Mouse (Mus musculus): ENCODE measurements around the gene Ccdc130.
"Not testable (repeated sequence)": the region's sequence is repeated elsewhere in the genome, so short reads cannot be mapped to it uniquely, and the experiment has no call there.

Gene Ccdc130

DNA sequence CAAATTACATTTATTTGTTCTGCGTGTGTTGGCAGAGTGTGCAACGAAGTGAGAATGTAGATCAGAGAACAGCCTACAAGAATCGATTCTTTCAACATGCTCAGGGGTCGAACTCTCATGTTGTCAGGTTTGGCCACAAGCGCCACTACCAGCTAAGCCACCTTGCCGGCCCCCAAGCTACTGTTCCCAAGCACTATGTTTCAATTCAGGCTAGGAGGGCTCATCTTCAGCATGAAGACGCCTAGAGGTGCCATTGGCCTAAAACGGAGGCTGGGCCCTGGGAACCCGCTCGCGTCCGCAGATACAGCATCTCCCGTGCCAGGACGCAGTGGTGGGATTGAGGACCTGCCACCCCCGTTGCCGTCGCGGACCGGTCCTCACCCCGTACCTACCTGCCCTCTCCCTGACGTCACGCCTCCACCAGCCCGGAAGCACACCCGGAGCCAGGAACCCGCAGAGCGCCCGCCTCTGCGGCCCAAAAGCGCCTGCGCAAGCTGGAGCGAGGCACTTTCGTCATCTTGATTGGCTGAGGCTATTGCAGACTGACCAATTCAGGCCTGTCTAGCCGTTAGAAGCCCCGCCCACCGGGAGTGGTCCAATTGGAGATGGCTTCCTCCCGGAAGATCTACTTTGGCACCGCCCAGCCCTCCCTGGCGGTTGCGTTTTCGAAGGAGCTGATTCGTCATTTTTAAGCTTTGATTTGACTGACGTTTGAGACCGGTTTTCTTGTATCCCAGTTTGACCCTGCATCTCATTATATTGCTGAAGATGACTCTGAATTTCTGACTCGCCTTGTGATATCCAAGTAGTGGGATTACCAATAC lies at the start of gene Ccdc130:
Gene Ccdc130 (minus strand): TSS at position 431 of the 824 bp plus-strand sequence.
- peak; percentile 100 for DNase-seq

DNA sequence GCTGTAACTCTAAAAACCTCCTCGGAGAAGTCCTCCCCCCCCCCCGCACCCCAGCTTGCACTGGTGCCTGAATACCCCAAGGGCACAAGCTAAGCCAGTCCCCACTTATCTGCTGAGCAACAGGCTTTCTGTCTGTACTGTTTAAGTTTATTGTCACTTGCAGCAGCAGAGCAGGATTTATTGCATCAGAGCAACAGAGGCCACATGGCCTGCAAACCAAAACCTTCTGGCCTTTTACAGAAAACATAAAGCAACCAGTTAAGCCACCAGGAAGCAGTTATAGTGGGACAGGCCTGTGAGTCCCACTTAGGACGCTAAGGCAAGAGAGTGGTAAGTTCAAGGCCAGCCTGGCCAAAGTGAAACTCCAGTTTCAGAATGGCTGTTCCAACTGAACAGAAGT lies 38.2 kb upstream of the Ccdc130 start:
- DNase-seq: no peak

DNA sequence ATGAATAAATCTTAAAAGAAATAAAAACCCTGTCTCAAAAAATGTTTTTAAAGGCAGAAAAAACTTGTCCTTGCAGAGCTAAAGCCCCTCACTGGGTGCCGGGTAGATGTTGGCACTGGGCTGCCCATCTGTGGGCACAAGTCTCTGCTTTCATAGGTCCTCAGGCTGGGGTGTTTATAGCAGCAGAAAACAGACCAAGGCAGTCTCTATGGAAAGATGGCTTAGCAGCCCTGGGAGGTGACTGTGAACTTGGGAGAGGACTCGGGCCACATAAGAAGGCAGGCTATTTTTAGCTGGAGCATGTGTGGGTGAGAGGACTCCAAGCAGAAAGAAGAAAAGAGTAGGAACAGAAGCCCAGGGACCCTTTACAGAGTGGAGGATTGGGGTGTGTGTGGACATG lies 33.8 kb upstream of the Ccdc130 start:
- DNase-seq: no peak

DNA sequence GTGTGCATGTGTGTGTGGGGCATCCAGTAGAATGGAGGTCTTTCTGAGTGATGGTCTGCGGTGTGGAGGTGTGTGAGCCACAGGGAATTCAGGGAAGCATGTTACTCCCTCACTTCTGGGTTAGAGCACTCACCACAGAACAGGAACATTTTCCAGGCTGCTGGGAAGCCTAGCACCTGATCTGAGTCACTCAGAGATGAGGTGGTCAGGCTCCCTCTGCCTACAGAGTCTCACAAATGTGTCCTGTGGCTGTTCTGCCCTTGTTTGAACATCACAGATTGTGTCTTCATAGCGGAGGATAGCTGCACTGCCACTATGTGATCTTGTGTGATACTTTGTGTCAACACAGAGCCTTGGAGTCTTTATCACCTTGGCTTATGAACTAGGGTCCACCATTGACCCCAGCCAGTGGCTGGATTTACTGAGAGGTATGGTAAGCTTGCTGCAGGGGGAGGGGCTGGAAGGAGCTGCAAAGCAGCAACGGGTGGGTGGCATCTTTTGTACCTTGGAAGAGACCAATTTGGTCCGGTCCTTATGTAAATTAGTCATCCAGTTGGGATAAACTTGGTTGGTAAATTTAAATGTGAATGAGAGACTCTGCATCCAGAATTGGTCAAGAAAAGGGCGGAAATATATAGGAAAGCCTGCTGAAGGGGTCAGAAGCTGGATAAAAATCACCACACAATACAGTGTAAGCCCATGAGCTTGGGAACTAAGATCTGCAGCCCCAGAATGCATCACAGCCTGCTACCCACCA lies 27.0 kb upstream of the Ccdc130 start:
- DNase-seq: no peak

DNA sequence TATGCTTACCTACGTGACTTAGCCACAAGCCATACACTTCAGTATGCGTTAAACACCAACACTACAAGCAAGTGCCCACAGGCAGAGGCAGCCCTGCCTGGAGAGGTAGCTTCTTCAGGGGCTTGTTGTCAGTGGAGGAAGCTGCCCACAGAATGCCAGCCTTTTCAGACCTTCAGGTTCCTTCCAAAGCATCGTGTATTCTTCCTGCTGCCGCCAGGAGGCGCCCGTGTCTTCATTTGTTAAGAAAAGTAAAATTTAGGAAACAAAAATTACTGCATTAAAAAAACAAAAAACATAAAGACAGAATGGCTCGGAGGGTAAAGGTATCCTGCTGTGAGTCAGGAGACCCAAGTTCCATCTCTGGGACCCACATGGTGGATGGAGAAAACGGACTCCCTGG lies 21.5 kb upstream of the Ccdc130 start:
- peak; percentile 84 for DNase-seq

DNA sequence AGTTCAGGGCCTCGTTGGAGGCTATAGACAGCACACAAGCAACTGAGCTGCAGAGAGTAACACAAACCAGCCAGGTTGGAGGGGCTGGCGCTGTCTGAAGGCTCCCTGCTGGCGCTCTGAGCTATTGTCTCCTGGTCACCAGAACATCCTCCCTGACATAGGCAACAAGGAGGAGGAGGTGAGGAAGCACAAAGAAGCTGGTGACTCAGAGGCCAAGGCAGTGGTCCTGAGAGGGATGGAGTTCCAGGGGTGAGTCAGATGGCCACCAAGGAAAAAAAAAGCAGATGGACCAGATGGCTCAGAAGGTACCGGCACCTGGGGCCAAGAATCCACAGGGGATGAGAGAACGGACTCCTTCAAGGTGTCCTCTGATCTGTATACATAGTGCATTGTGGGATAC lies 20.9 kb upstream of the Ccdc130 start:
- peak; percentile 81 for DNase-seq

DNA sequence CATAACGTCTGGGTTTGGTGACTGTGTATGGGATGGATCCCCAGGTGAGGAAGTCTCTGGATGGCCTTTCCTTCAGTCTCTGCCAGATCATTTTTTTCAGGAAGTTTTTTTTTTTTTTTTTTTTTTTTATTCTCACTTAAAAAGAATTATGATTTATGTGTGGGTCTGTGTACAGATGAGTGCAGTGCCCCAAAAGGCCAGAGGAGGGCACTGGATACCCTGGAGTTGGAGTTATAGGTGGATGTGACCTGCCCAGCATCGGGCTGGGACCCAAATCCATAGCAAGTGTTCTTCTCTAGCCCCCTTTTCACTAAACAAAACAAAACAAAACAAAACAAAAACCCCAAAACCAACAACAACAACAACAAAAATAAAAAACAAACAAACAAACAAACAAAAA lies 18.7 kb upstream of the Ccdc130 start:
- DNase-seq: no peak

DNA sequence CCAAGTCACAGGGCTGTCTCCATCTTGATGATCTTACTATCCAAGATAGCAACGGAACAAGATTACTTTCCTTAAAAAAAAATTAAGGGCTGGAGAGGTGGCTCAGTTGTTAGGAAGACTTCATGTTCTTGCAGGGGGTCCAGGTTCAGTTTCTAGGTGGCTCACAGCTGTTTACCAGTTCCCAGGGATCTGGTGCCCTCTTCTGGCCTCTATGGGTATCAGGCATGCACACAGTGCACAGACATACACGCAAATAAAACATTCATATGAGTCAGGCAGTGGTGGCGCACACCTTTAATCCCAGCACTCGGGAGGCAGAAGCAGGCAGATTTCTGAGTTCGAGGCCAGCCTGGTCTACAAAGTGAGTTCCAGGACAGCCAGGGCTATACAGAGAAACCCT lies 15.5 kb upstream of the Ccdc130 start:
- DNase-seq: not testable (repeated sequence)

DNA sequence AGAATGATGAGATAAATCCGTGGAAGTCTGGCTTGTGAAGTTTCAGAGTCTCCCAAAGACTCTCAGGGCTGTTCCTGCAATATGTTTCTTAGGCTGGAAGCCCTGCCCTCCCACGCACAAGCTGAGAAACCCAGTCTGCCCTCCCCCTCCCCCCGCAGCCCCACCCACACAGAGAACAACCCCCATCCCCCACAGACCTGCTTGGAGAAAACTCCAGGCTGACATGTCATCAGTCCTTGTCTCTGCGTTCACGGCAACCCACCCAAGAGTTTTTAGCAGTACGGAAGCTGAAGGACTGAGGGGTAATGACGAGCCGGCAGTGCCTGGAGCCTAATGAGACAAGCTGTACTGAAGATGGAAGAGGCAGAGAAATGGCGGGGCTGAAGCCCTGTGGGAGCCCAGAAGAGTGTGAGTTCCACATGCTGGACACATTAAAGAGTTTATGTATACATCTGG lies 14.5 kb upstream of the Ccdc130 start:
- no peak for DNase-seq

DNA sequence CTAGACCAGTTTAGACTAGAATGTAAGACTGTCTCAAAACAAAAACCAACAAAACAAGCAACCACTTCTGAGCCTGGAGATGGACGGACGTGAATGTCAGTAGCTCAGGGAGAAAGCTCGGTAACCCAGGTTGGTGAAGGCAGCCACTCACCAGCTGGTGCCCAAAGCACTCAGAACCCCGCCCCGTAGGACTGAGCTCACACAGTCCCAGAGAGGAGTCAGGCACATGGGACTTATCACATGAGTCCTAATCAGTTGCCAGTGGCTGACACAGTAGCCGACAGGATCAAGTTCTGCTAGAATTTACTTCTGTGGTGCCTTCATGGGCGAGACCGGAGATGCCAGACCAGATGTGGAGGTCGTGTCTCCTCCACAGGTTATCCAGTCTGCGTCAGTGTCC lies 10.6 kb upstream of the Ccdc130 start:
- DNase-seq: no peak

DNA sequence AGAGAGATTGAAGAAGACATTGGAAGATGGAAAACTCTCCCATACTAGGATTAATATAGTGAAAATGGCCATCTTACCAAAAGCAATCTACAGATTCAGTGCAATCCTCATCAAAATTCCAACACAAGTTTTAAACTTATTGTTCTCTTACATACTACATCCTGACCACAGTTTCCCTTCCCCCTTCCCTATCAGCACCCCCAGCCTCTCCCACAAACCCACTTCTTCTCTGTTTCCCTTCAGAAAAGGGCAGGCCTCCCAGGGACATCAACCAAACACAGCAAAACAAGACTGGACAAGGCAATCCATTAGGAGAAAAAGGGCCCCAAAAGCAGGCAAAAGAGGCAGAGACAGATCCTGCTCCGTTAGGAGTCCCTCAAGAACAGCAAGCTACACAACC lies 6.3 kb upstream of the Ccdc130 start:
- DNase-seq: no peak

DNA sequence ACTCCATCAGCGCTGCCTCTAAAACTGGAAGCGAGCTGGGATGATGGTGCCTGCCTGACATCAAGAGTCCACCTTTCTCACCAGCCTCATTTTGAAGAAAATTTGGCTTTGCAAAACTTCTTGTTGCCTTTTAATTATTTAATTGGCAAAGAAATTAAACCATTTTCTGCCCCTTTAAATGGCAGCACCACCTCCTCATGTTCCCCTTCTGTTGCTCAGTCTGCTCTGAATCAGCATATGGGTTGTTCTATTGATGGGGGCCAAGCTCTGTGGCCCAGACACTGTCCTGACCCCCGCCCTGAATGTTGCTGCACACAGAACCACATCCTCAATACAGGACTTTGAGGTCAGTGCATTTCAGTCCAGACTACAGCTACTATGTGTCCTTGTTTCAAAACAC lies 3.8 kb upstream of the Ccdc130 start:
- no peak for DNase-seq

DNA sequence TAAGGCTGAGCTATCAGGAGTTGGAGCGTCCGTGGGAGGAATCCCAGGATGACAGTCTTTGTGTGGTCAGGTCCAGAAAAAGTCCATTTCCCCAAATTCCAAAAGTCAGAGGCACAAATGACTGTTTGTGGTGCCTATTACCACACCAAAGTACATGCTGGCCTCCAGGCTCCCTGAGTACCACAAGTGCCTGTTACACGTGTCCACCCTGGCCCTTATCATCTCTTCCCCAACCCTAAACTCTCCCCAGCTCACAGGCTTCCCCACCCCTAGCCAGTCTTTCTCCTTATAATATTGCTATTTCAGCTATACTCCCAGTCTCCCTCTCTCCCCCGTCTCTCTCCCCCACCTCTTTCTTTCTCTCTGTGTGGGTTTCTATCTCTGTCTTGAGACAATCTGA lies 2.1 kb upstream of the Ccdc130 start:
- DNase-seq: no peak

DNA sequence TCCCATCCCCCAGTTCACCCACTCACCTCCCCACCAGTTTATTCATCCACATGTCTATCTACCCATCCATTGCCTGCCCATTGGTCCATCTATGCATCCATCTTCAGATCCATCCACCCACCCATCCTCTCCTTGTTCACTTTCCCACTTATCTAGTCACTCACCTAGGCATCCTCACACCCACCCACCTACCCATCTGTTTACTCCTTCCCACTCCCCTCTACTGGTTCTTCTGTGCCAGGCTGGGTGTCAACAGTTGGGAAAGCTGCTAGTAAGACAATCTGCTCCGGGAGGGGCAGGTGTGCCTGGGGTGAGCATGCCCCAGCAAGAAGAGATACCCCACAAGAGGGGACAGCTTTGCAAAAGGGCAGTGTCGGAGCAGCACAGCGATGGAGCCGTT lies 9.1 kb downstream of the Ccdc130 start:
- no peak for DNase-seq

DNA sequence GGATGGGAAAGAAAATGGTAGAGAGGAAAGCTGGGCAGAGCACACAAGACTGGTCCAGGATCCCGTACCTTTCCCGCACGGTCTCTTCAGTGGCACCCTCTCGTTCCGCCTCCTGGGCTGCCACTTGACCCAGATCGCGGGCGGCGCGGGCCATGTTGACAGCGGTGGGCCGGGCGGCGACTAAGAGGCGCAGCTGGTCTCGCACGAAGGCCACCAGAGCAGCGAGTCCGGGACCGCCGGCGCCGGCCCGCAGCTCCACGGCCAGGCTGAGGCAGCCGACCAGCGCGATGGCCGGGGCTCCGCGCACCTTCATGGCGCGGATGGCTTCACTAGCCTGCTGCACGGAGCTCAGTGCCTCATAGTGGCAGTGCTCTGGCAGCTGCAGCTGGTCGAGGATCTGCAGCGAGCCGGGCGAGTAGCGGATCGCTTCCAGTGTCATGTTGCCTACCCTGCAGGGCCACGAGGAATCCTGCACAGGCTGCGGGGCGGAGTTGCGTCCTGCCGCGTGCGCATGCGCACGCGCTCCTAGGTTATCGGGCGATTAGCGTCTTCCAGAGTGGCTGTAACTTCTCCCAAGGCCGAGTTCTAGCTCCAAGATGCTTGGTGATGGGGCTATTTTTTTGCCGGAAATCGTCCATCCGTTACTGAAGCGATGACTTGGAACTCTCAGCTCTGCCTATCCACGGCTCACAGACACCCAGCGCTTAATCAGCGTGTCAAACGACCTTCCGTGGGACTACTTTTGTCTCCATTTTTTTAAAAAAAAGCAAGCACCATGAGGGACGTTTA lies 13.2 kb downstream of the Ccdc130 start, which contains the start of gene Mri1:
Gene Mri1 (minus strand): TSS at position 505 of the 789 bp plus-strand sequence.
- DNase-seq: peak; percentile 84

DNA sequence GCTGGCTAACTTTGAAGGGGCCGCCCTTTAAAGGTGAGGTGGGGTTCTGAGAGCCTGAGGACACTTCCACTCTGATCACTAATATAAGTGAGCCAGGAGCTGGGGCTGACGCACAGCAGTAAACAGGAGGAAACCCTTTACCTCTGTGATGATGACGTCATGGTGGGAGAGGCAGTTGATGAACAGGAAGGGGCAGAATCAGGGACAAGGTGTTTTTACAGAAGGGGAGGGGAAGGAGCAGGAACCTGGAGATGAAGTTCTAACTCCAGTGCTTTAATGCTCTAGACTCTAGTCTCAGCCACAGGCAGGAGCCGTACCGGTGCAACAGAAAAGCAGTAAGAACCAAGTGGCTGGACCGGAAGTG lies 13.7 kb downstream of the Ccdc130 start:
- DNase-seq: peak; percentile 61

DNA sequence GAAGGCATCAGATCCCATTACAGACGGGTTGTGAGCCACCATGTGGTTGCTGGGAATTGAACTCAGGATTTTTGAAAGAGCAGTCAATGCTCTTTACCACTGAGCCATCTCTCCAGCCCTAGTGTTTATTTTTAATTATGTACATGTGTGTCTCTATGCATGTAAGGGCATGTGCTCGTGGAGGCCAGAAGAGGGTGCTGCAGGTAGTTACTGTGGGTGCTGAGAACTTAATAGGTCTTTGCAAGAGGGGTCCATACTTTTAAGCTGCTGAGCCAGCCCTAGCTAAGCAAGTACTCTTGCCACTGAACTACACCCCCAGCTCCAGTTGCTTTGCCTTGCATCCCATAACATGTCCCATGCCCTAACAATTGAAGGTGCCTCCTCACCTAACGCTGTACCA lies 14.3 kb downstream of the Ccdc130 start:
- DNase-seq: no peak

DNA sequence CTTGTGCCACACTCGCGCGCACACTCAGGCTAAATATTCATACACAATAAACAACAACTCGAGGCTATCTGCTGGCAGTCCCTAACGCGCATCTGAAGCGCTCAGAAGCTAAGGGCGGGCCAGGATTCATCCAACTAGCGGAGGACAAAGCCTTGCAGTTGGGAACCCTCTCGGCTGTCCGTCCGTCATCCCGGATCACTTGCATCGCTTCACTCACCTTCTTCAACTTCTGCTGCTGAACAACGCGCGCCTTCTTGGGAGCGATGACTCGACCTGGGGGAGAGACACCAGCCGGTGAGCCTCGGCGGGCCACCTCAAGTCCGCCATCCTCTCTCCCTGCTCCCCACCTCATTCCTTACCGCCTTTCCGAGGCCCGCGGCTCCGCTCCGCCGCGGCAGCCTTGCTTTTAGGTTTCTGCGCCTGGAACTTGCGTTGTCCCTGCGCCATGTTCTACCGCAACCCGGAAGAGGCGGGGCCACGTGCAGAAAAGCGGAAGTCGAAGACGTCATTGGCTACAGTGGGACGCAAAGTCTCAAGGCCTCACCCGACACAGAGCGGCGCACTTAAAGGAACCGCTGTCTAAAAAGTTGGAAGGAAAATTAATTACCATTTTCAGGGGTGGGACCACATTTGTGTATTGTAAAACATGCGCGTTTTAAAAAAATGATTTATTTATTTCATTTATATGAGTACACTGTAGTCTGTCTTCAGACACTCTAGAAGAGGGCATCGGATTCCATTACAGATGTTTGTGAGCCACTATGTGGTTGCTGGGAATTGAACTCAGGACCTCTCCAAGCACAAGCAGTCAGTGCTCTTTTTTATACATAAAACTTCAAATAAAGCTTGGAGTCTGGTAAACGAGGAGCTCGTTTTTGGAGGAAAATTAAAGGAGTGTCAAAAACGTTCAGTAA lies 20.7 kb downstream of the Ccdc130 start, which contains the start of gene D8Ertd738e:
Gene D8Ertd738e (minus strand): TSS at position 463 of the 914 bp plus-strand sequence.
- peak; percentile 86 for DNase-seq

DNA sequence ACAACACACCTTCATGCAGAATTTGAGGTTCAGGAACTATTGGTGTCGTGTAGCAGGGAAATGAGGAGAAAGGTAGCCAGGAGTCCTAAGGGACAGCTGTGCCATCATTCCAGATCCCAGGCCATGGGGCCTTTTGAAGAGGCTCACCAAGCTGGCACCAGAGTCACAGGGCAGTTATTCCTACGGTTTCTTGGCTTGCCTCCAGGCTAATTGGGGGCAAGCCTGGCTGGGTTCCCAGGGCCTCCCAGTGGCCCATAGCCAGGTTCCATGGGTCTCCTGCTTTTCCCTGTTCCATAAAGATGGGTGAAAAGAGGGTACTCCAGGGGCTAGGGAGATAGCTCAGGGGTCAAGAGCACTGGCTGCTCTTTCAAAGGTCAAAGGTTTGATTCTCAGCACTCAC lies 28.4 kb downstream of the Ccdc130 start:
- DNase-seq: no peak

DNA sequence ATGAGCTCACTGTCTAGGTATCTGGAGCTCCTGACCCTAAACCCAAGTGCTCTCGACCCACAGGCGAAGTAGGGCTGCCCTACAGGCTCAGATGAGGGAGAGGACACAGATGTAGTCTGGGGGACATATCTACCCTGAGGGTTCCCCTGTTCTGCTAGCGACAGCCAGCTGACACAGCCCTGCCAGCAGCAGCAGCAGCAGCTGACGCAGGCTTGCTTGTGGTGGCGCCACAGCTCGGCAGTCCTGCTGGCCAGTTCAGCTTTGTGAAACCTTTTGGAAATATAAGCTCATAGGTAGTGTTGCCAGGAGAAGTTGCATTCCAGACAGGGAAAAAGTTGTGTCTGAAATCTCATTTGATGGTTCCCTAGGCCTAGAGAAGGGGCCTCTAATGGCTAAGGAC lies 29.0 kb downstream of the Ccdc130 start:
- no peak for DNase-seq

DNA sequence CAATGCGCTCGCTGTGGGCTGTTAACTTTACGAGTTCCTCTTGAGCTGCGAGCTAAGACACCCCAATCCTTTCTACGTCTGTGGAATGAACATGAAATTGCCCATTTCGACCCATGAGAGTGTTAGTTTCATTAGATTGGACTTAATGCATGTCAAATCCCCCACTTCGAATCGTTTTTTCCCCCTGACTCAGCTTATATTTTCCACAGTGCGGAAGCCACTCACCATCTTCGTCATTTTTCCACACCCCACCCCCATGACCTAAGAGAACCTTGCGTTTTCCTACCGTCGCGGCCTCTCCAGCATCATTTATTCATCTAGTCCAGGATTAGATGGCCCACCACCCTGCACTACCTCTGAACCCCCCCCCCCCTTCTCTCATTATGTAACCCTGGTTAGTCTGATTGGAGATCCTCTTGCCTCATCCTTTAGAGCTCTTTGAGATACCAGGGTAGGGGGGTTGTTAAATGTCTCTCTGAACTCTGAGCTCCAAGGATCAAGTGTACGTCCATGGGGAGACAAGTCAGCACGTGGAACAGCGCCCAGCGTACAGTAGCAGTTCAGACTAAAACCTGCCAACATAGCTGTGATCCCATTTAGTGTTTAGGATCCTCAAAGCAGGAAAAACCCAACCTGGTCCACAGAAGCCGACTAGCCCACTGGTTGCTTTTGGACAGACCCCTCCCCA lies 32.5 kb downstream of the Ccdc130 start:
- no peak for DNase-seq

All from cerebellum, adult 9-10 months (tissue).